Mouse (Mus musculus): ENCODE data around the gene Specc1. TPM values are rescaled to one million over a fixed set of nuclear protein-coding genes. Genes with fewer than 3 reads are reported as not detected.

The Specc1 gene
- 0.65 TPM for polyA plus RNA-seq (2017; shearing (Covaris generic))

GRCm38 (mm10) chr11:61956572-61957295 lies at the start of gene Specc1:
Gene Specc1 (plus strand): TSS chr11:61956763.

GRCm38 (mm10) chr11:61930098-61930517 lies 26.5 kb upstream of the Specc1 start, which contains the start of gene Akap10:
Gene Akap10 (minus strand): TSS chr11:61930252.

GRCm38 (mm10) chr11:62248401-62249244 lies 292.1 kb downstream of the Specc1 start, which contains the start of gene Adora2b:
Gene Adora2b (plus strand): TSS chr11:62248984.

Other genes starting within 250 kb of the Specc1 start
- not detected for gene Slc5a10, start 235.9 kb upstream of the Specc1 start, polyA plus RNA-seq (2017; shearing (Covaris generic))
- gene Prpsap2, start 194.7 kb upstream of the Specc1 start, polyA plus RNA-seq (2017; shearing (Covaris generic)) = 25.2 TPM
- 25.6 TPM for gene Ulk2, start 101.7 kb upstream of the Specc1 start, polyA plus RNA-seq (2017; shearing (Covaris generic))
- gene Akap10, start 26.5 kb upstream of the Specc1 start, polyA plus RNA-seq (2017; shearing (Covaris generic)) = 54.3 TPM

Data from effector memory CD4-positive, alpha-beta T cell, adult 5 months (primary cell).